Mouse (Mus musculus): ENCODE data around the gene Anpep.
"Not testable (repeated sequence)": the region's sequence is repeated elsewhere in the genome, so short reads cannot be mapped to it uniquely, and the experiment has no call there.

The Anpep gene

DNA sequence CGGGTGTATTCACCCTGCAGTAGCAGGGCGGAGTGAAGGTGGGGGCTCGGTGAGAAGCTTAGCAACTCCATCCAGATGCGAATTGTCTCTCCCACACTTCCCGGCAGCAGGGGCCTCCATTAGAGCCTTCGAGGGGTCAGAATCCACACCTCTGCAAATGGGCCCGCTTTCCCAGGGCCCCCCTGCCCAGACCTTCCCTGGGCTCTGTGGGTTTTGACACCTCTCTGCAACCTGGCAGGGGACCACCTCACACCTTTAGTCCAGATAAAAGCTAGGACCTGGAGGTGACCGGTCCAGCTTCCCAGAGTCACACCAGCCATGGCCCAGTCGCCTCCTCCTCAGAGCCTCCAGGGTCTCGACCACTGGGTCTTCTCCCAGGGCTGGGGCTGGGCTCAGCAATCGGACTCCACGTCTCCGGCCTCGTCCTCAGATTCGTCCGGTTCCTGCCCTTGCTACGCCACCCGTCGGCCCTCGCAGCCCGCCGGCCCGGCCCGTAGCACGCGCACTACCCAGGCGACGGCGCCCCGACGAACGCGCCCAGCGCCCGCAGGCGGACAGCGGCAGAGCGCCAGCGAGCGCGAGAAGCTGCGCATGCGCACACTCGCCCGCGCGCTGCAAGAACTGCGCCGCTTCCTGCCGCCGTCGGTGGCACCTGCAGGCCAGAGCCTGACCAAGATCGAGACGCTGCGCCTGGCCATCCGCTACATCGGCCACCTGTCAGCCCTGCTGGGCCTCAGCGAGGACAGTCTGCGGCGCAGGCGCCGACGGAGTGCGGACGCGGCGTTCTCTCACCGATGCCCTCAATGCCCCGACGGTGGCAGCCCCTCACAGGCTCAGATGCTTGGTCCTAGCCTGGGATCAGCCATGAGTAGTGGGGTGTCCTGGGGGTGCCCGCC, 50.0 kb downstream of the Anpep start, which contains the start of gene Mesp2:
Mesp2 (plus strand) TSS at position 117 of the 896 bp plus-strand sequence.
- DNase-seq (ENCODE audit: low spot score in 2 of 2): peak; percentile 57 to 85

DNA sequence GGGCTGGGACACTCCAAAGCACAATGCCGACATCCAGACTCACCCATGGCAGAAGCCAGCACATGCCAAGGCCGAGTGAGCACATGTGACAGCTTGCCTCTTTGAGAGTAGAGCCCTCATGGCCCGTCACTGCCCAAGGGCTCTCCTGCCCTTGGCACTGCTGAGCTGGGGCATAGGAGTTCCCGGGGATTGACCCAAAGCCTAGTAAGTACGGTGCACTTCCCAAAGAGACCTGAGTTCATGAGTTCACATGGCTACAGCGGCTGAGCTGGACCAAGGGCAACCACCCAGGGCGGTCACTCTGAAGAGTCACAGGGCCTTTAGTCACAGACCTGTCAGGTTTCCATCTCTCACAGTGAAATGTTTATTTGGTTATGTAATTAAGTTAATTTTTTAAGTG, 52.3 kb downstream of the Anpep start:
- DNase-seq (ENCODE audit: low spot score in 2 of 2): no peak

DNA sequence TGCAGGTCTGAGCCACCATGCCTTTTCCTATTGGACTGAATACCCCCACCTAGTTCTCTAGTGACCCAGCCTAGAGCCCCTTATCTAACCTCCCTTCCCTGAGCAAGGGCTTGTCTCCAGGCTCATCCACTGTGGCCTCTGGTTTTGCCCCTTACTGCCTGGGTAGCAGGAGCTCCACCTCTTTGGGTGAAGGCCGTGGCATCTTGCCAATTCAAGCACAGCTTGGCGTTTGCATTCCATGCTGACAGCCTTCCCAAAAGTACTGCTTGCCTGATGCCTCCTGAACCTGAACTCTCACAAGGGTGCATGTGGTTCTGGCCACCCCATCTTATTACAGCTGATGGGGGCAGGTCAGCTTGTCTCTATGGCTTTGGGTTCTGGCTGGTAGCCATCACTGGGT, 57.0 kb downstream of the Anpep start:
- DNase-seq (ENCODE audit: low spot score in 2 of 2): no peak

DNA sequence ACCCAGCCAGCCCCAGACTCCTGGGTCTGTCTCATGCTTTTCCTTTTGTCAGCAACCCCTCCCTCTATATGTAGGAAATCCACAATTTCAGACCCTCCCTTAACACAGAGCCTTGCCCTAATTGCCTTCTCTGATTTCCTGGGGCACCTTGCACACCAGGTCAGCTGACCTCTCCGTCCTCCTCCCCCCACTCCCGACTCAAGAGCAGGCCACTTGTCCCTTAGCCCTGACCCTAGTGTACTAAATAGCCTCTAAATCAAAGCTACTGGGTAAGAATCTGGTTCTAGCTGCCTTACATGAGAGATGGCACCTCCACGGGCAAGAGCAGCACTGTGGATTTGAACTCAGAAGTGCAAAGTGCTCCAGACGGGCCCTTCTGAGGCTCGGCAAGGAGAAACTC, 58.8 kb downstream of the Anpep start:
- no peak for DNase-seq (ENCODE audit: low spot score in 2 of 2)

DNA sequence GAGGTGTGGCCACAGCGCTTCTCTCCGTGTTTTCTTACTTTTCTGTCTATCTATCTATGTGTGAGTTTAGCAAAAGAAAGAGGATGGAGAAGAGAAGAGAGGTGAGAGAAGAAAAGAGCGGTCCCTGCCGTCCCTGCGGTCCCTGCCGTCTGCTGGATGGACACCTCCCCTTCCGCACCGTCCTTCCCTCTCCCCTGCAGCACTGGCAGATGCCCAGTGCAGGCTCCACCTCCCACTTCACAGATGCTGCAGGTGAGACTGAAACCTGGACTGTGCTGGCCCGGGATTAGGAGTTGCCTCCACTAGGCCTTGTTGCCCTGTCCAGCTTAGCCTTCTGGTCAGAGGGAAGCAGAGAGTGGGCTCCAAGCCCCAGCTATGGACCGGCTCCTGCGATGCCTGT, 59.5 kb downstream of the Anpep start:
- no peak for DNase-seq (ENCODE audit: low spot score in 2 of 2)

DNA sequence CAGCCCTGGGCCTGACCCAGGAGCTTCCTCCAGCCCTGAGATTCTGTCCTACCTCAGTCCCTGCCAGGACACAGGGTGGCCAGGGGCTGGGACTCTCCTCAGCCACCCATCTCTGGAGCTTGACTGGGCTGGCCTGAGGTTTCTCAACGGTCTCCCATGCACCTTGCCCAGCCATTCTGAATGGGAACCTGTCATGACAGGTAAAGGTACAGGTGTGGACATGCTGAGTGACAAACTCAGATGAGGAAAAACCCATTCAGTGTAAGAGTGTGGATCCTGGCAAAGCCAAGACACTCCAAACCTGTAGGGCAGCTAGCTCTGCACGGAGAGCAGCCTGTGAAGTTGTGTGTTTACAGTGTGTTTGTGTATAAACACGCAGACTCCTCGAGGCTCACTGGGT, 60.5 kb downstream of the Anpep start:
- no peak for DNase-seq (ENCODE audit: low spot score in 2 of 2)

DNA sequence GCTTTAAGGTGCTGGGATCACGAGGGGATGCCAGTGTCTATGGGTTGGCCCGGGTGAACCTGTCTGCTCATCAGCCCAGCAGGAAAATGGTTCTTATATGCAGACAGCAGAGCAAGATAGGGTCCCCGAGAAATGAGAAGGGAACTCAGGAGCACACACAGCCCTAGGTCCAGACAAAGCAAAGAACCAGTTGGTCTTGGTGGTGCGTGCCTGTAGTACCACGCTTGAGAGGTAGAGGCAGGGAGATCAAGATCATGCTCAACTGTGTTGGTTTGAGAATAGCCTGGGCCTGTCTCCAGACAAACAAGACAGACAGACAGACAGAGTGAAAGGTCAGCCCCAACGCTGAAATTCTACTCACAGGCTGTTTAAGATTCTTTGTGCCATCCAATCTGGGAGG, 61.4 kb downstream of the Anpep start:
- DNase-seq (ENCODE audit: low spot score in 2 of 2): no peak

DNA sequence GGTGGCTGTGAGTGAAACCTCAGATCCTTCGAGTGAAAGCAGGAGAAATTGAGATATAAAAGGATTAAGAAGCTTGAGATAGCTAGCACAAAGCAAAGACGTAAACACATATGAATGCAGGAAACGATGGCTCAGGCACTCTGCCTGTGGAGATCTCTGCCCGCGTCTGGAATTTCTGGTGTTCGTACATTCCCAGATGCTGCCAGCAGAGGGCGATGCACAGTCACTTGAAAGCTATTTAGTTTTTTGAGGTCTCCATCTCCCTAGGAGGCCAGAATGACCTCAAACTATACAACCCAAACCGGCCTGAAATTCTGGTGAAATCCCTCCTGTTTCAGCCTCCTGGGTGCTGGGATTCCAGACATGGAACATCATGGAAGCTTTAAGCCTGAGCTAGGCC, 61.8 kb downstream of the Anpep start:
- peak; percentile 58 to 81 for DNase-seq (ENCODE audit: low spot score in 2 of 2)

DNA sequence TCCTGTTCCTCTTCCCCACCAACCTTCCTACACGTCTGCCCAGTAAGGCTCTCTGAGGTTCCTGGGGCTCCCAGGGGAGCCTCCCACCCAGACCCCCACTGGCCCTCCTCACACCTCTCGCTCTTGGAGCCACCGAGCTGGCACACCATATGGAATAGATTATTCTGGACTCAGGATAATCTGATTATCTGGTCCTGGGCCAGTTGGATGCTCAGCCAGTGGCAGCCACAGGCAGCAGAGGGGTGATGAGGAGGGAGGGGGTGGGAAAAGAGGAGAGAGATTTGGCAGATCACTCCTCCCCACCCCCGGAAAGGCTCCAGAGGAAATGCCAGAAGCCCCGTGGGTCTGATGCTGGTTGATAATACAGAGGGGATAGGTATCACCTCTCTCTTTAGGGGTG, 62.3 kb downstream of the Anpep start:
- no peak for DNase-seq (ENCODE audit: low spot score in 2 of 2)

DNA sequence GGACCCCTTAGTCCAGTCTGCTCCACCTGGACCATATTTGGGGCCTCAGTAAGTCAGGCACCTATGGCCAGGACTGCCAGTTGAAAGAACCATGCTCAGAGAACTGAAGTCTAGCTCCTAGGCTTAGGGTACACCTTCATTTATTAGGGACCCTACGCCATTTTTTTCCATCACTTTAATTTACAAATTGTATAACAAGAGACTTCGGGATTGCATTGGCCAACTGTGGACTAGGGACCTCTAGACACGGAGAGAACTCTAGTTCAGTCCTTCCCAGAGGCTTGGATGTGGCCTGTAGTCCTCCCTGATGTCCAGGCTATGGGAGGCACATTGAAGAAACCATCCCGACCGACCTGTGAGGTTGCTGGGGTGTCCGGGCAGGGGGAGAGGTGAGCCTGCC, 67.2 kb downstream of the Anpep start, which contains the start of gene Mesp1:
Mesp1 (minus strand) TSS at position 101 of the 400 bp plus-strand sequence.
- DNase-seq (ENCODE audit: low spot score in 2 of 2): no peak

DNA sequence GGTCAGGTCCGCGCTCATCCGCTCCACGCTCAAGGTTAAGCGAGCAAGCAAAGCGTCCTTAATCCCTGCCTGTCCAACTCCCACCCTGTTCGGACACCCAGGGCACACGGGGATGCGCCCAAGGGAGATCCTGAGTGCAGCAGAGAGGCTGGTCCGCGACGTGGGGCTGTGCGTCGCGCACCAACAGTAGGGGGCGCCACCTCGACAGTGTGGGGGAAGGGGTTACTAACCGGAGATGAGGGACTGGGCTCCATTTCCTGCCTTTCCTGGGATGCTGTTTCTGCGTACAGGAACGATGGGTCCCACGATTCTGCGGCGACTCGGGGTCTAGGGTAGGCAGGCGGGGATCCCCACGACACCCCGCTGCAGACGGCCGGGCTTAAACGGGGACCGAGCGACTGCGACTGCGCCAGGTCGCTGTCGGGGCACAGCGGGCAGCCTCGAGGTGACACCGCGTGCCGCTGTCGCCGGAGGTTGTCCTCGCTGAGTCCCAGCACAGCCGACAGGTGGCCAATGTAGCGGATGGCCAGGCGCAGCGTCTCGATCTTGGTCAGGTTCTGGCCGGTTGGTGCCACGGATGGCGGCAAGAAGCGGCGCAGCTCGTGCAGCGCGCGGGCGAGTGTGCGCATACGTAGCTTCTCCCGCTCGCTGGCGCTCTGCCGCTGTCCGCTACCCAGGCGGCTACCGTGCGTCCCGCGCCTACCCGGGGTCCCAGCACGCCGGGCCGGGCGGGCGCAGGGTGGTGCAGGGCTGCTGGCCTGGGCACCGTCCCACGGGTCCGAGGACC, 68.0 kb downstream of the Anpep start:
- DNase-seq (ENCODE audit: low spot score in 2 of 2): peak; percentile 22 to 68

DNA sequence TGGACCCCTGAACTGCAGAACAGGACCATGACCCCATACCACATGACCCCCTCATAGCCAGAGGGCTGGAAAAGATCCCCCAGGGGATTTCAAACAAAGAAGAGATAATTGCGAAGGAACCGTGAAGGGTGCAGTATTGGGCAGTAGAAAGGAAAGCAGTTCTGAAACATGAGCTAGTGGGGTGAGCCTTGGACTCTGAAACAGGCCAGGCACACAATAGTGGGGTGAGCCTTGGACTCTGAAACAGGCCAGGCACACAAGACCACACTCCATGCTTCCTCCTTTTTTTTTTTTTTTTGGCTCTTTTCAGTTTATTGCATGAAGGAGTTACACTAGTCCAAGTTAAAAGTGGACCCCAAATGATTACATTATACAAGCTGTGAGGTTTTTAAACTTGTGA, 71.0 kb downstream of the Anpep start:
- DNase-seq (ENCODE audit: low spot score in 2 of 2): not testable (repeated sequence)

DNA sequence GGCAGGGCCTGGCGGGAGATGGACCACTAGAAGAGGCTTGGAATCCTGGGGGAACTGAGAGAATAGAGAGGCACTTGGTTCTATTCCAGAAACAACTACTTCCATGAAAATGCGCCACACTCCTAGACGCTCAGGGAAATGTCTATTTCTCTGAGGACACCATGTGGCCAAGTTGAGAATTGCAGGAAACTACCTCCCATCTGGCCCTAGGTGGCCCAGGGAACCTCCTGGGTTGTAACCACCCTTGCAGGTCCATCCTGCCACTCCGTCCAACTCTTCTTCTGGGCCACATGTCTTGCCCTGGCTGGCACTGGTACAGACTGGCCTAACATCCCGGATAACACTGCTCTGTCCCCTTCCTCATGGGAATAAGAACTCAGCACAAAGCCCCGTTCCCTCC, 74.6 kb downstream of the Anpep start:
- DNase-seq (ENCODE audit: low spot score in 2 of 2): peak; percentile 42 to 81

DNA sequence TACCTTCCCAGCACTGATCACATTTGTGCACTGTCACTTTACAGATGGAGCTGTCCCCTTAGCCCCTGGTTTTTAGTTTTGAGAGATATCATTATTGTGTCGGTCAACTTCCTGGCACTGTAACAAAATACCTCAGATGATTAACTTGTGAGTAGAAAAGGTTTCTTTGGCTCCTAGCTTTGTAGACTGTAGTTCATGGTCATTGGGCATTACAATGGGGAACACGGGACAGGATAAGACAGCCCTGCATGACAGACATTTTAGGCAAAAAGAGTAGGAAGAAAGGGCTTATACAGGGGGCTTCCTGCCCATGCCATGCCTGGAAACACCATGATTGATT, 78.4 kb downstream of the Anpep start:
- DNase-seq (ENCODE audit: low spot score in 2 of 2): no peak

DNA sequence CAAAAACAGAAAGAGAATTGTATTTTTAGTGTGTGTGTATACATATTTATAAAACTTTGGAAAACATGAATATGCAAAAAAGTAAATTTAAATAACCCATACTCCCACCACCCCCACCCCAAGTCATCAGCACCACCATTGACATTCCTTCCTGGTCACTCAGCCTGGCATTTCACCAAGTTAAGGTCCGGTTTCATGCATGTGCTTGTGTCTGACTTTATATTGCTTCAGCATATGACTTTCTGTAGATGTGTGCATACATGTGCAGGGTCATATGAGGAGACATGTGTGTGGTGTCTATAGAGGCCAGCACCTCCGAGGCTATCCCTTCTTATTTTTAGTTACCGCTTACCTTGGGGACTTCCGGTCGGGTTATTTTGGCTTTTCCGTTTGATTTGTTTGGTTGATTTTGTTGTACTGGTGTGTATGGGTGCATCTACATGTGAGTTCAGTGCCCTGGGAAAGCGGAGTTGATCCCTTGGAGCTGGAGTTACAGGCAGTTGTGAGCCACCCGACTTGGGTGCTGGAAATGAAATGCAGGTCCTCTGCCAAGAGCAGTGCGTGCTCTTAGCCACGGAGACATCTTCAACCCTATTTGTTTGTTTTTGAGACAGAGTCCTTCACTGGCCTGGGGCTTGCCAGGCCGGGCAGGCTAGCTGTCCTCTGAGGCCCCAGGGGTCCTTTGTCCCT, 78.9 kb downstream of the Anpep start:
- no peak for DNase-seq (ENCODE audit: low spot score in 2 of 2)

DNA sequence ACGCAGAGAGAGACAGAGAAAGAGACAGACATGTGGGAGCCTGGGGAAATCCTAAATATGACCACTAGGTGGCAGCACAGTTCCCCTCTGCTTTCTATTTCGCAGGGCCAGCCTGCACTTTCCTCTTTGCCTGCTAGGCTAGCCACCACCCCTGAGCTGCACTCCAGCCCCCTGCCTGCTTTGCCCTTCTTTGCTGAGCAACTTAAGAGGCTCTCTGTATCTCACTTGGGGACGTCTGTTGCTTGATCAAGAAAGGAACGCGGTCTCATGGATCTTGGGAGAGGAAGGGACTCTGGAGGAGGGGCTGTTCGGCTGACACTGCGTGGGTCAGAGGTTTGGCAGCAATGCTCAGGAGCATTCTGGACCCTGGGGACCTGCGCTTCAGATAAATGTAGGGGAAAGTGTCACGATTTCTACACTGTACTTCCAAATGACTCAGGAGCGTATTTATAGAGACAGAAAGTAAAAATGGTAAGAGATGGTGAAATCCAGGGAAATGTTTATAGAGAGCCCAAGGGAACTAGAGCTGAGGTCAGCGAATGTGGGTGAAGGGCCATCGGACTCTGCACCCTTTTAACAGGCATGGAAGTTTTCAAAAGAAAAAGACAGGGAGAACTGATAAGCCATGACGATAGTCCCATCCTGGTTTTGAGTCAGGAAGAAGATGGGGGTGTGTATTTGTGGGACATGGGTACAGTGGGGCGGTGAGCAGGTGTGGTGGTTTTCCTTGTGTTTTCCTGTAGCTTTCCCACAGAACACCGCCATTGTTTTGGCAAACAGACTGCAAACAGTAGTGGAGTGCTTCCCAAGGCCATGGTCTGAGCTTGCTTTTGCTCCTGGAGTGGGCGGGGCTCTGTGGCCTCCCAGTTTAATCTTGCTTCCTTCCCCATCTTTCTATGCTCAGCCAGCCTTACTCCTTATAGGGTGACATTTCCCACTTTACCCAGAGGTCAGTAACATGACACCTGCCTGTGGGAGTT, 79.9 kb downstream of the Anpep start:
- peak; percentile 57 to 84 for DNase-seq (ENCODE audit: low spot score in 2 of 2)

Data from spleen, postnatal 4 days (tissue).